Mouse (Mus musculus) gastrocnemius, postnatal 4 days (tissue): ENCODE measurements at regions not wholly inside any gene's neighbourhood (a gene's known extent, or its start where the extent isn't known, plus 50 kb on each side); places are given as distances from the start of the nearest gene placed in this dataset.
A peak's percentile ranks its signal among the peaks of the same experiment; 100 is the strongest.

ENCODE experiments used
- DNase-seq, 2 experiments: peaks; one replicate each; pipeline ENCODE4 v3.0.0; 2021 to 2022; ENCODE audit warnings: low spot score in 2 of 2, mixed read lengths in 2 of 2

- no peak for DNase-seq
These were observed 114.2 kb upstream of the Mylip start for GRCm38 (mm10) chr13:45275391-45275790.

GRCm38 (mm10) chr13:45277842-45278416 lies 111.6 kb upstream of the Mylip start:
- DNase-seq = no peak

- no peak for DNase-seq
These were observed 108.4 kb upstream of the Mylip start for GRCm38 (mm10) chr13:45281106-45281505.

GRCm38 (mm10) chr13:45286651-45287050 lies 102.9 kb upstream of the Mylip start:
- no peak for DNase-seq

GRCm38 (mm10) chr13:45287217-45287616 lies 102.3 kb upstream of the Mylip start:
- no peak for DNase-seq

- no peak for DNase-seq
These were observed 99.6 kb upstream of the Mylip start for GRCm38 (mm10) chr13:45289976-45290375.

GRCm38 (mm10) chr13:45294691-45295090 lies 94.9 kb upstream of the Mylip start:
- DNase-seq = no peak

- no peak for DNase-seq
These were observed 88.9 kb upstream of the Mylip start for GRCm38 (mm10) chr13:45300610-45301009.

GRCm38 (mm10) chr13:45301191-45301905 lies 88.2 kb upstream of the Mylip start:
- no peak for DNase-seq

- DNase-seq = no peak
These were observed 86.7 kb upstream of the Mylip start for GRCm38 (mm10) chr13:45302796-45303195.

GRCm38 (mm10) chr13:45306177-45306576 lies 83.4 kb upstream of the Mylip start:
- no peak for DNase-seq

GRCm38 (mm10) chr13:45307226-45307625 lies 82.3 kb upstream of the Mylip start:
- DNase-seq = no peak

GRCm38 (mm10) chr13:45319646-45320045 lies 69.9 kb upstream of the Mylip start:
- no peak for DNase-seq

- no peak for DNase-seq
These were observed 63.7 kb upstream of the Mylip start for GRCm38 (mm10) chr13:45325736-45326293.

GRCm38 (mm10) chr13:45326751-45327150 lies 62.8 kb upstream of the Mylip start:
- DNase-seq = no peak

- peak in 1 of 2 experiments; percentile 15 for DNase-seq
These were observed 59.0 kb upstream of the Mylip start for GRCm38 (mm10) chr13:45330561-45330960.

- no peak for DNase-seq
These were observed 57.5 kb upstream of the Mylip start for GRCm38 (mm10) chr13:45332031-45332430.

- no peak for DNase-seq
These were observed 55.9 kb upstream of the Mylip start for GRCm38 (mm10) chr13:45333634-45334033.
